Mouse (Mus musculus): ENCODE data around the gene Nat8l. TPM values are rescaled to one million over a fixed set of nuclear protein-coding genes. Genes with fewer than 3 reads are reported as not detected.
"Not testable (repeated sequence)": the region's sequence is repeated elsewhere in the genome, so short reads cannot be mapped to it uniquely, and the experiment has no call there.

The Nat8l gene
- 0.38 and 0.46 TPM in 2 replicates for polyA plus RNA-seq (2015; fragmentation: Nextera tagmentation; extraction: Ambion mirVana)

DNA sequence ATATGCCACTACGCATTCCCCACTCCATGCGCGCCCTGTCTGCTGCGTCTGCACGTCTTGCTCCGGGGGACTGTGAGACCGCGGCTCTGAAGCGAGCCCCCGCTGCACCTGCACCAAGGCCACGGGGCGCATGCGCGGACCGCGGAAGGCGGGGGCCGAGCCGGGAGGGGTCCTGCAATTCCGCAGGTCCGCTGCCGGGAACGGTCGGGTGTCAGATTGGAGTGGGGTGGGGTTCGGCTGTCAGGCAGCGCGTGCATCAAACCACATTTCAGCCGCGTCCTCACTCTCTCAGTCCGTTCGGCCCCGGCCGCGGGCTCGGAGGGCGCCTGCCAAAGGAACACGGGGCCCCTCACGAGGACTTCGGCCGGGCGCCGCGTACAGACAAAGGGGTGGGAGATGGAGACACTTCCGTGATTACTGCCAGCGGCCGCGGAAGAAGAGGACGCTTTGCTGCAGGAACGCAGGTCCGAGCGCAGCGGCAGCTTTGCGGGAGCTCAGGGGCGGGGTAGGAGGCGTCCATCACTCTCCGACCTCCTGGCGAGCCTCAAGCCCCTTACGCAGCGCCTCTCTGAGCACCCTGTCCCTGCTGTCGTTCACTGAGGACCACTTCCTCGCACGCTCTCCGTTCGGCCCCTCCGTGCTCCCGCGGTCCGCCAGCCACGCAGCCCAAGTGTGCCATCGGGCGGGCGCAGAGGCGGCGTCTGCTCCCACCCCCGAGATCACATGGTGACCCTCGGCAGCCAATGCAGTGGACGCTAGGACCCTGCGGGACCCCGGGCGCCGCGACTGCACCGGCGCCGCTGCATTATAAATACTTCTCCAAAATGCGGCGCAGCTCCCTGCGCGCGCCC lies at the start of gene Nat8l:
Nat8l (plus strand) TSS at position 142 of the 851 bp plus-strand sequence.
- H3K27ac ChIP-seq (ENCODE audit: low read length), result peak within 1 kb of the TSS; percentile 46

DNA sequence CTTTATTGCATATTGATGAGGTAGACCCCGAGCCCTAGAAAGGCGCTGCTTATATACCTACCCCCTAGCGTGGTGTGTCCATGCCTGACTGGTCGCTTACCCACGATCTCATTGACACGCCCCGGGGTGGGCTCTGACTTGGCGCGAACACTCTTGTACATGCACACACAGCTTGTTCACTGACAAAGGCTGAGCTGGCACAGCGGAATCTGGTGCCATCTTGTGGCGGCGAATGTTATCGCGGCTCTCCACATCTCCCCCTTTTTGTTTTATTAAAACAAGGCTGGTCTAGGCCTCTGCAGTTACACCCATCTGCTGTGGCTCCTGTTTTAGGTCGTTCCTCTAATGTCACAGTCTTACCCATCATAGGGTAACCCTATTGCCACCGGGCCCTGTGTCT lies 48.7 kb upstream of the Nat8l start:
- not testable (repeated sequence) for H3K27ac ChIP-seq (ENCODE audit: low read length); H3K36me3 ChIP-seq (ENCODE audit: control insufficient read depth, insufficient read depth); H3K4me3 ChIP-seq (ENCODE audit: low read length); H3K4me2 ChIP-seq (ENCODE audit: low read depth, low read length); ATAC-seq (replicated peaks; ENCODE audit: extremely low read depth, insufficient read depth, low FRiP score); H3K4me1 ChIP-seq (ENCODE audit: control insufficient read depth, insufficient read depth, low read length); H3K9ac ChIP-seq (ENCODE audit: low read length); H3K27me3 ChIP-seq (ENCODE audit: control insufficient read depth, insufficient read depth, low read length)
- WGBS, result 87% methylated on average over 16 of the region's 16 CpGs
- H3K9me3 ChIP-seq (replicated peaks; ENCODE audit: control insufficient read depth, low read length), result peaks cover 11% of the 10 kb centered on the region; the same call in 1 of the 2 replicates

More for the DNA sequence above, at the start of gene Nat8l:
- peak within 1 kb of the TSS; percentile 76 for H3K9ac ChIP-seq (ENCODE audit: low read length)
- peak within 1 kb of the TSS; percentile 79 for H3K4me3 ChIP-seq (ENCODE audit: low read length)
- H3K36me3 ChIP-seq (ENCODE audit: control insufficient read depth, insufficient read depth), result no peaks in the 10 kb centered on the region
- H3K27me3 ChIP-seq (ENCODE audit: control insufficient read depth, insufficient read depth, low read length), result peaks cover 53% of the 10 kb centered on the region
- ATAC-seq (replicated peaks; ENCODE audit: extremely low read depth, insufficient read depth, low FRiP score), result peak; percentile 77
- H3K4me1 ChIP-seq (ENCODE audit: control insufficient read depth, insufficient read depth, low read length), result 0 out of 2 replicates have a peak, but pooled peaks cover 3% of the 10 kb centered on the region
- under 1% methylated on average over 90 of the region's 90 CpGs for WGBS
- no peaks in the 10 kb centered on the region for H3K9me3 ChIP-seq (replicated peaks; ENCODE audit: control insufficient read depth, low read length)
- H3K4me2 ChIP-seq (ENCODE audit: low read depth, low read length), result peak within 1 kb of the TSS; percentile 98

DNA sequence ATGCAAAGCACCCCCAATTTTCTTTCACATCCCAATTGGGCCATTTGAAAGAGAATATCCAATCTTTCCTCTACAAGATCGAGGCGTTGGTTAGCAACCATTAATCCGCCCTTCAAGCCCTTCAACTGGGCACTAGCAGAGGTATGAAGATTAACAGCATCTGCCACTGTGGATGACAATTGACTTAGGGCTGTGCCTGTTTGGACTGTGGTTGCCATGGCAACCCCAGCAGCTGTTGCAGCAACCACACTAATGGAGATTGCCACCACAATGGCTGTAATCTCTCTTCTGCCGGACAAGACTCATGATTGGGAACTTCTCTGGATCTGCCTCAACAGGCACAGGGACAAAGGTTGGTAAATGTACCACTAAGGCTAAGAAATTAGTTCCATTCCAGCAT lies 47.5 kb upstream of the Nat8l start:
- Histone ChIP-seq H3K4me1 (ENCODE audit: control insufficient read depth, insufficient read depth, low read length) (no peaks in the 10 kb centered on the region), H3K4me2 (ENCODE audit: low read depth, low read length) (no peak overlapping the region), H3K9me3 (replicated peaks; ENCODE audit: control insufficient read depth, low read length) (peaks cover 12% of the 10 kb centered on the region), H3K9ac (ENCODE audit: low read length) (no peak overlapping the region), H3K4me3 (ENCODE audit: low read length) (no peak overlapping the region), H3K27ac (ENCODE audit: low read length) (no peak overlapping the region), H3K27me3 (ENCODE audit: control insufficient read depth, insufficient read depth, low read length) (no peaks in the 10 kb centered on the region), H3K36me3 (ENCODE audit: control insufficient read depth, insufficient read depth) (no peaks in the 10 kb centered on the region)
- 86% methylated on average over 4 of the region's 4 CpGs for WGBS
- ATAC-seq (replicated peaks; ENCODE audit: extremely low read depth, insufficient read depth, low FRiP score), result no peak

DNA sequence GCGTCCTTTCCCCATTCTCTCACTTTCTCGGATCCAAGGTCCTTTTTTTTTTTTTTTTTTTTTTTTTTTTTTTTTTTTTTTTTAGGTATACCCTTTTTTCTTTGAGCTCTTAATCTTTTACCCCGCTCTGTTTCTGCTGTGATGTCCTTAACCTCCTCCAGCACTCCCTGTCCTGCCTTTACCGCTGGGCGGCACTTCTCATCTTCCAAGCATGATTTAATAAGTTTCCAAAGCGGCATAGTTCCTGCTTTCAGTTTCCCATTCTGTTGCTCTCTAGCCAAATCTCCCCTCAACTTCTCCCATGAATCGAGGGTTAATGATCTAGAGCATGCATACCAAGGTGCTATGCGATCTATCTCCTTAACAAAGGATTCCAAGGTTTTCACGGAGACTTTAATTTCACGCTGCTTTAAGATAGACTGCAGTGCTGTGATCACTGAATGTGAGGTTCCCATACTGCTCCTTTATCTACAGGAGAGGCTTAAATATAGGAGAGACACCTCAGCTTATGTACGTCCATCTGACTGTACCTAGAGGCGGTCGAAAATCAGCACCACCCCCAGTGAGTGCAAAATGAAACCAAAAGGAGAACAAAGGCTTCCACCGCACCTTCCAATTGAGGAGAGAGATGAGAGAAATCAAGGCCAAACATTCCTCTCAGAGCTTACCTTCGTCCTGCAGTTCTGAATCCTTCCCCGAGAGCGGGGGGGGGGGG lies 42.2 kb upstream of the Nat8l start:
- H3K9me3 ChIP-seq (replicated peaks; ENCODE audit: control insufficient read depth, low read length), result peaks cover 14% of the 10 kb centered on the region
- H3K36me3 ChIP-seq (ENCODE audit: control insufficient read depth, insufficient read depth), result no peaks in the 10 kb centered on the region
- no peak for ATAC-seq (replicated peaks; ENCODE audit: extremely low read depth, insufficient read depth, low FRiP score)
- WGBS, result 83% methylated on average over 17 of the region's 17 CpGs
- H3K4me3 ChIP-seq (ENCODE audit: low read length), result peak overlapping the region; percentile 10; the same call in 1 of the 2 replicates
- no peaks in the 10 kb centered on the region for H3K4me1 ChIP-seq (ENCODE audit: control insufficient read depth, insufficient read depth, low read length)
- no peak overlapping the region for H3K9ac ChIP-seq (ENCODE audit: low read length)
- H3K4me2 ChIP-seq (ENCODE audit: low read depth, low read length), result 0 out of 2 replicates have a peak overlapping the region, but pooled peaks have one; percentile 29
- no peaks in the 10 kb centered on the region for H3K27me3 ChIP-seq (ENCODE audit: control insufficient read depth, insufficient read depth, low read length)
- H3K27ac ChIP-seq (ENCODE audit: low read length), result no peak overlapping the region

DNA sequence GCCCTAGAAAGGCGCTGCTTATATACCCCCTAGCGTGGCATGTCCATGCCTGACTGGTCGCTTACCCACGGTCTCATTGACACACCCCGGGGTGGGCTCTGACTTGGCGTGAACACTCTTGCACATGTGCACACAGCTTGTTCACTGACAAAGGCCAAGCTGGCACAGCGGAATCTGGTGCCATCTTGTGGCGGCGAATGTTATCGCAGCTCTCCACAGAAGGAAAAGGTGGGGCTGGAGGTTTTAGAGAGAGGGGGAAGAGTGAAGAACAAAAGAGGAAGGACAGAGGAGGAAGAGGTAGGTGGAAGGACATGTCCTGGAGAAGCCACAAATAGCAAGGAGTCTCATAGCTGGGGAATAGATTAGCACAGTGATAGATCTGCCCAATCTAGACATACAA lies 41.4 kb upstream of the Nat8l start:
- peak overlapping the region; percentile 10; the same call in 1 of the 2 replicates for H3K4me3 ChIP-seq (ENCODE audit: low read length)
- H3K36me3 ChIP-seq (ENCODE audit: control insufficient read depth, insufficient read depth), result no peaks in the 10 kb centered on the region
- peaks cover 16% of the 10 kb centered on the region for H3K9me3 ChIP-seq (replicated peaks; ENCODE audit: control insufficient read depth, low read length)
- H3K27me3 ChIP-seq (ENCODE audit: control insufficient read depth, insufficient read depth, low read length), result no peaks in the 10 kb centered on the region
- WGBS, result 34% methylated on average over 10 of the region's 10 CpGs
- H3K4me2 ChIP-seq (ENCODE audit: low read depth, low read length), result 0 out of 2 replicates have a peak overlapping the region, but pooled peaks have one; percentile 29
- no peak overlapping the region for H3K27ac ChIP-seq (ENCODE audit: low read length)
- no peak; the same call in 1 of the 2 replicates for ATAC-seq (replicated peaks; ENCODE audit: extremely low read depth, insufficient read depth, low FRiP score)
- H3K4me1 ChIP-seq (ENCODE audit: control insufficient read depth, insufficient read depth, low read length), result no peaks in the 10 kb centered on the region
- no peak overlapping the region for H3K9ac ChIP-seq (ENCODE audit: low read length)

DNA sequence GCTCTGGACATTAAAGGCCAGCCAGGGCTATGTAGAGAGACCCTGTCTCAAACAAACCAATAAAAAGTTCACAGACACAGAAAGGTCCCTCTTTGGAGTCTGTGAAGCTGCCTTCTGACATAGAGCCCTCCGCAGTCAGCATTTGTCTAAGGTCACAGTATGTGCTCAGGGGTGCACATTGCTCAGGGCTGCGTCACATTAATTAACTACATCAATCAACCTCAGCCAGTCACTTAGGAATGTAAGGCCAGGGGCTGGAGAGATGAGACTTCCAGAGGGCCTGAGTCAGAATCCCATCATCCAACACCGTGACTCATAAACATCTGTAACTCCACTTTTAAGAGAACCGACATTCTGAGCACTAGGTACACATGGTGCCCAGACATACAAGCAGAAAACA lies 39.9 kb upstream of the Nat8l start:
- Histone ChIP-seq H3K27ac (ENCODE audit: low read length) (no peak overlapping the region), H3K36me3 (ENCODE audit: control insufficient read depth, insufficient read depth) (no peaks in the 10 kb centered on the region), H3K27me3 (ENCODE audit: control insufficient read depth, insufficient read depth, low read length) (no peaks in the 10 kb centered on the region), H3K4me3 (ENCODE audit: low read length) (no peak overlapping the region), H3K4me1 (ENCODE audit: control insufficient read depth, insufficient read depth, low read length) (no peaks in the 10 kb centered on the region), H3K9ac (ENCODE audit: low read length) (no peak overlapping the region), H3K9me3 (replicated peaks; ENCODE audit: control insufficient read depth, low read length) (peaks cover 16% of the 10 kb centered on the region), H3K4me2 (ENCODE audit: low read depth, low read length) (no peak overlapping the region)
- 70% methylated on average over 4 of the region's 4 CpGs for WGBS
- no peak for ATAC-seq (replicated peaks; ENCODE audit: extremely low read depth, insufficient read depth, low FRiP score)

DNA sequence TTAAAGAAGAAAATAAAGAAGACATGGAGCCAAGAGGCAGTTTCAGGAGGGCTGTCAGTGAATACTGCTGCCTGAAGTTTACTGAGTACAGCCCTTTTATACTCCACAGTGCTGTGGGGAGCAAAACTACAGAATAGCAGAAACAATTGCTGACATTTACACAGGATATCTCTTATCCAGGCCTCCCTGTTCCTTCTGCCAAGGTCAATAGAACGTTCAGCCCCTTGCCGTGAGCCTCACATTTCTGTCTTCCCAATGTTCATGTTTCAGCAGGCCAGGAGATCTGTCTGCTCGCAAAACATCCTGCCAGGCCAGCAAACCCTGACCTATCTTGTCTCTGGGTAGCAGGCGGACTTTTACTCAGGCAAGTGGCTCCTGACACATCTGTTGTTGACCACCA lies 36.4 kb upstream of the Nat8l start:
- H3K4me1 ChIP-seq (ENCODE audit: control insufficient read depth, insufficient read depth, low read length), result no peaks in the 10 kb centered on the region
- no peak overlapping the region for H3K9ac ChIP-seq (ENCODE audit: low read length)
- H3K36me3 ChIP-seq (ENCODE audit: control insufficient read depth, insufficient read depth), result no peaks in the 10 kb centered on the region
- H3K27me3 ChIP-seq (ENCODE audit: control insufficient read depth, insufficient read depth, low read length), result no peaks in the 10 kb centered on the region
- H3K4me2 ChIP-seq (ENCODE audit: low read depth, low read length), result no peak overlapping the region
- H3K9me3 ChIP-seq (replicated peaks; ENCODE audit: control insufficient read depth, low read length), result peaks cover 5% of the 10 kb centered on the region; the same call in 1 of the 2 replicates
- H3K27ac ChIP-seq (ENCODE audit: low read length), result peak overlapping the region; percentile 48
- peak; percentile 83 for ATAC-seq (replicated peaks; ENCODE audit: extremely low read depth, insufficient read depth, low FRiP score)
- no peak overlapping the region for H3K4me3 ChIP-seq (ENCODE audit: low read length)
- WGBS, result 60% methylated on average over 4 of the region's 4 CpGs

DNA sequence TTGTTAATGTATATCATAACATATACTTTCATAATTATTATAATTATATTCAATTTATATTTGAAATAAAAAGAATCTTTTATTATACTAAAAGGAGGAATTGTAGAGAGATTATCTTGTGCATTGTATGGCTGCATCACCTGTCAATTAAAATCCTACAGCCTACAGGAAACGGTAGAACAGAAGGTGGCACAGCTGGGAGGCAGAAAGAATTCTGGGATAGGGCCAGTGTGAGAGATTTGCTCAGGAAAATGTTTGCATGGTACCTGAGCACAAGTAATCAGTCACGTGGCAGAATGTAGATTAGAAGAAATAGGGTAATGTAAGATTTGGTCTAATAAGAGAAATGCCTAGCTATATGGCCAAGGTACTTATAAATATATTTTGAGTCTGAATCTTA lies 21.0 kb upstream of the Nat8l start:
- Histone ChIP-seq H3K4me1 (ENCODE audit: control insufficient read depth, insufficient read depth, low read length) (no peaks in the 10 kb centered on the region), H3K4me3 (ENCODE audit: low read length) (no peak overlapping the region), H3K36me3 (ENCODE audit: control insufficient read depth, insufficient read depth) (no peaks in the 10 kb centered on the region), H3K9ac (ENCODE audit: low read length) (no peak overlapping the region), H3K4me2 (ENCODE audit: low read depth, low read length) (no peak overlapping the region), H3K9me3 (replicated peaks; ENCODE audit: control insufficient read depth, low read length) (no peaks in the 10 kb centered on the region), H3K27me3 (ENCODE audit: control insufficient read depth, insufficient read depth, low read length) (no peaks in the 10 kb centered on the region), H3K27ac (ENCODE audit: low read length) (no peak overlapping the region)
- no peak for ATAC-seq (replicated peaks; ENCODE audit: extremely low read depth, insufficient read depth, low FRiP score)
- 53% methylated on average over 2 of the region's 2 CpGs for WGBS

DNA sequence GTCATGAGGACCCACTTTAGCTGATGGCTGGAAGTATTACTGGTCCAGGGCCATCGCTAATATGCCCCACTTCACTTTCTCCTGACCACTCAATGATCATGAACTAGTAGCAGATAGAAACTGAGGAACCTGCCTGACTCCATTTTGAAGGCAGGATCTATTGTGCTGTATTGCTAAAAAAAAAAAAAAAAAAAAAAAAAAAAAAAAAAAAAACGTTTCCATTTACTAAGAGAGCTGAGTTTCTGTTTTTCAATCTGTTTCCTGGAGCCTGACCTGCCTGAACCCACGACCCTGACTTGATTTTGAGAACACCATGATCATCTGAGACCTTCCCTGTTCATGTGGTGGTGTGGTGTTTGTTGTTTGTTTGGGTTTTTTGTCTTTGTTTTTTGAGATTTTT lies 19.5 kb upstream of the Nat8l start:
- Histone ChIP-seq H3K9me3 (replicated peaks; ENCODE audit: control insufficient read depth, low read length) (no peaks in the 10 kb centered on the region), H3K4me1 (ENCODE audit: control insufficient read depth, insufficient read depth, low read length) (no peaks in the 10 kb centered on the region), H3K27ac (ENCODE audit: low read length) (no peak overlapping the region), H3K27me3 (ENCODE audit: control insufficient read depth, insufficient read depth, low read length) (no peaks in the 10 kb centered on the region), H3K36me3 (ENCODE audit: control insufficient read depth, insufficient read depth) (no peaks in the 10 kb centered on the region), H3K9ac (ENCODE audit: low read length) (no peak overlapping the region), H3K4me2 (ENCODE audit: low read depth, low read length) (no peak overlapping the region), H3K4me3 (ENCODE audit: low read length) (no peak overlapping the region)
- no peak for ATAC-seq (replicated peaks; ENCODE audit: extremely low read depth, insufficient read depth, low FRiP score)
- WGBS, result 38% methylated on average over 3 of the region's 3 CpGs
